Mouse (Mus musculus): ENCODE measurements around the gene Cilp.
"Not testable (repeated sequence)": the region's sequence is repeated elsewhere in the genome, so short reads cannot be mapped to it uniquely, and the experiment has no call there.

Gene Cilp

GRCm38 (mm10) chr9:65252026-65252425 lies 13.0 kb upstream of the Cilp start:
- DNase-seq = no peak

GRCm38 (mm10) chr9:65255906-65256600 lies 8.9 kb upstream of the Cilp start:
- DNase-seq = peak; percentile 90

- no peak for DNase-seq
Observed at GRCm38 (mm10) chr9:65257218-65257910, 7.6 kb upstream of the Cilp start.

GRCm38 (mm10) chr9:65259366-65259765 lies 5.6 kb upstream of the Cilp start:
- DNase-seq = peak; percentile 90

GRCm38 (mm10) chr9:65261591-65262230 lies 3.3 kb upstream of the Cilp start:
- DNase-seq = peak; percentile 97

GRCm38 (mm10) chr9:65262641-65263120 lies 2.3 kb upstream of the Cilp start:
- peak; percentile 93 for DNase-seq

- no peak for DNase-seq
Observed at GRCm38 (mm10) chr9:65267742-65268515, 2.9 kb downstream of the Cilp start.

GRCm38 (mm10) chr9:65273048-65273809 lies 8.2 kb downstream of the Cilp start:
- peak; percentile 72 for DNase-seq

GRCm38 (mm10) chr9:65273873-65274272 lies 8.9 kb downstream of the Cilp start:
- DNase-seq = peak; percentile 64

- DNase-seq = not testable (repeated sequence)
Observed at GRCm38 (mm10) chr9:65274851-65275250, 9.9 kb downstream of the Cilp start.

GRCm38 (mm10) chr9:65275810-65276530 lies 11.0 kb downstream of the Cilp start:
- DNase-seq = peak; percentile 79

- peak; percentile 94 for DNase-seq
Observed at GRCm38 (mm10) chr9:65281536-65282151, 16.7 kb downstream of the Cilp start.

- peak; percentile 90 for DNase-seq
Observed at GRCm38 (mm10) chr9:65283301-65283700, 18.3 kb downstream of the Cilp start.

- not testable (repeated sequence) for DNase-seq
Observed at GRCm38 (mm10) chr9:65288252-65288651, 23.3 kb downstream of the Cilp start.

GRCm38 (mm10) chr9:65289988-65290387 lies 25.0 kb downstream of the Cilp start:
- no peak for DNase-seq

GRCm38 (mm10) chr9:65292421-65292820 lies 27.4 kb downstream of the Cilp start:
- peak; percentile 85 for DNase-seq

- no peak for DNase-seq
Observed at GRCm38 (mm10) chr9:65293119-65293518, 28.1 kb downstream of the Cilp start.

GRCm38 (mm10) chr9:65293580-65293972 lies 28.6 kb downstream of the Cilp start:
- no peak for DNase-seq

- peak; percentile 100 for DNase-seq
Observed at GRCm38 (mm10) chr9:65293973-65294715, 29.2 kb downstream of the Cilp start, which contains the start of gene Clpx. Gene Clpx, plus strand, starts transcription at chr9:65294260.

Data from heart, adult 11 months (tissue).